Mouse (Mus musculus): Measurements from ENCODE around the gene Acvr1. TPM values are rescaled to one million over a fixed set of nuclear protein-coding genes. Genes with fewer than 3 reads are reported as not detected.

Gene Acvr1
- polyA plus RNA-seq, 1 experiment, result 31.6 TPM

DNA sequence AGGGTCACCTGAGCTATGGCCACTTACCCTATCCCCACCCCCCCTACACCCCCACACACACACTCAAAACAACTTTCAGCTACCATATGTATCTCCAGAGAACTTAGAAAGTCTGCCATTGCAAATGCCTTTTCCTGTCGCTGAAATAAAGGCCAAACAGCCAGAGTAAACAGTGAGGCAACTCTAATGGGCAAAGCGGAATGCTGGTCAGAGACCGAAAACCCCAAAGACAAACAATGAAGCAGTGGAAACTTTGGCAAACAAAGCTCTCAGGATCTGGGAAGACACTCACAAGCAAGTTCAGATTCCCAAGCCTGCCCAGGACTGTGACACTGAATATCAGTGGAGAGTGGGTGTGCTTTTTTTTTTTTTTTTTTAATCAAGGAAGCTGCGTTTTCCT is 4.8 kb downstream of the Acvr1 start:
- DNase-seq (ENCODE audit: extremely low spot score in 1 of 2, low spot score in 1 of 2), result no peak

DNA sequence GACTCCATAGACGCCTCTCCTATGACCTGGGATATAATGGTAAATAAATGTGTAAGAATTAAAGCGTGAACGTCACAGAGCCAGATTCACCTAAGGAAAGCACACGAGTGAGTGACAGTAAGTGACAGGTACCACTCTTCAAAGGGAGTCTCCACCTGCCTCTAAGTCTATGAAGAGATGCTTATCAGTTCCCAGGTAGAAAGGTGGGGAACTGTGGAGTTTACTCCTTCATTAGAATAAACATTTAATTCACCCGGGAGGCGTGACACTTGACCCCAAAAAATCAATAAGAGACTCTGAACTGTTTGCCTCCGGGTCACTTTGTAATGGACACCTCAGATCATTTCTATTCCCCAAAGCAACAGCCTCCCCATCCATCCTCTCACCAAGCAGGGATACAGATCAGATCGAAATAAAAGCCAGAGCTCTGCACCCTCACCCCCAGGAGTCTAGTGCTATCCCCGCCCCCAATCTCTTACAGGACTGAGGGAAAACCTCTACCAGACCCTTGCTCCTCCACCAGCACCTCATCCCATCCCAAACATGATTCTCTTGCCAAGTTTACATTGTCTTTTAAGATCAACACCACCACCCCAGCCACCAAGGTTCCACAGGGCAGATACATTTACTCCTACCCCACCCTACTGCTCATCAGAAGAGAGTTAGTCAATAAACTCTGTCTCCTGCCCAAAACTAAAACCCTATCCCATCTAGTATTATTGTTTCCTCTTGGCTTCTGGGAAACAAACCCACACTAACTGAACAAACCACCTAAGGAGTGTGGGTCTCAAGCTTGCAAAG is 9.7 kb downstream of the Acvr1 start:
- DNase-seq (ENCODE audit: extremely low spot score in 1 of 2, low spot score in 1 of 2), result no peak

DNA sequence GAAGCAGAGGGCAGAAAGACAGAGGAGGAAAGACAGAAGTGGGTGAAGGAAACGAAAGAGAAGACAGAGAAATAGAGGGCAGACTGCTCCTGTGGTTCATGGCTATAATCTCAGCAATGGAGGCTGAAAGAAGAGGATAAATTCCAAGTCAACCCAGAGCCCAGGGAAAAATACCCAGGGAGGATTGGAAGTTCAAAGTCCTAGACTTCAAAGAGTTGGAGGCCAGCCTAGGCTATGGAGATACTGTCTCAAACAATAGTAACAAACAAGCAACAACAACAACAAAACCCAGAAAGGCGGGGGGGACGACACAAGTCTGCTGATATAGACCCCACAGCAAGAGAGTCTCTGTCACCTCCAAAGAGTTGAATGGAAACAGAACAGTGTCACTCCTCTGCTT is 14.7 kb downstream of the Acvr1 start:
- DNase-seq (ENCODE audit: extremely low spot score in 1 of 2, low spot score in 1 of 2), result no peak

DNA sequence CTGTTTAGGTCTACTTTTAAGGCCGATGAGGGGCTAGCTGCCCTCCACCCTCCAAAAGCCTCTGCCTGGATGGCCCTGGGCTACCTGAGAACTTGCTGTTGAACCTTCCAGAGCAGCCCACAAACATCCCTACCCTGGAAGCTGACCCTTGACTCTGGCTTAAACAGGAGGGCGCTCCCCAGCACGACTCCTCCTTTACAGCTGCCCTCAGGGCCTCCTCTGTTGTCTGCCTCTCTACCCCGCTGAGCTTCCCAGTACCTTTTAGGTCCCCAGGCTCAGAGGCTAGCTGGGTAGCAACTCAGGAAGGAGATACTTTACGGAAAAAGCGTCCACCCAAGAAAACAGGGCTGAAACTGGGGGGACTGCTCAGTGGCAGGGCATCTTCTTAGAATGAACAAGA is 15.1 kb downstream of the Acvr1 start:
- DNase-seq (ENCODE audit: extremely low spot score in 1 of 2, low spot score in 1 of 2), result no peak

DNA sequence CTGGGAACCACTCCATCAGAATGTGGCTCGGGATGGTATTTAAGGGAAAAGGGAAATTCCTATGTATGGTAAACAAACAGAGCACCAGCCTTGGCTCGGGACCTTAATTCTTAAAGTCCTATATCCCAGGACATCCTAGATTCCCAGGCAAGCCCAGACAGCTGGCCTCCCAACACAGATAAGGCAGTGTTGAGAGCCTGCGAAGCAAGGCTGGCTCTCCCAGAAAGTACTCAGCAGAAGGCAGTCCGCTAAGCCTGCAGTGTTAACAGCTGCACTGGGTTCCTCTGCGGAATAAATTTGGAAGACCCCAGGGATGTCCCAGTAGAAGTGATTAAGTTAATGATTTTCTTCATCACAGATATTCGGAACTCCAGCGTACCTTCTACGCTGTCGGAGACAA is 16.5 kb downstream of the Acvr1 start:
- no peak for DNase-seq (ENCODE audit: extremely low spot score in 1 of 2, low spot score in 1 of 2)

DNA sequence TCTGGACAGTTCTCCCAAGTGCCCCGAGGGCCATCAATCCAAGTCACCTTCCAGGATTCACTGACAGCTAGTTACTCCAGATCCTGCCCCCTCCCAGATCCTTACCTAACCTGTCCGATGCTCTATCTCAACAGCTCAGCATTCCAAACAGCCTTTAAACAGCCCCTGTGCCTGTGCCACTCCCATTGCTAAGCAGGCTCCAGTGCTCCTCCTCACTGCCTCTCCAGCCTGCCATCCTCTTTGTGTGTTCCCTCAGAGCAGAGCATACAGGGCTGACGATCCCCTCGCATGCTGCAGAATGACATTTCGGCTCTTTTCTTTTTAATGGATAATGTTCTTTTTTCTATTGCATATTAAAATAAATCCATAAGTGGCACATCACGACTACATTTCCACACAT is 17.0 kb downstream of the Acvr1 start:
- DNase-seq (ENCODE audit: extremely low spot score in 1 of 2, low spot score in 1 of 2), result no peak

DNA sequence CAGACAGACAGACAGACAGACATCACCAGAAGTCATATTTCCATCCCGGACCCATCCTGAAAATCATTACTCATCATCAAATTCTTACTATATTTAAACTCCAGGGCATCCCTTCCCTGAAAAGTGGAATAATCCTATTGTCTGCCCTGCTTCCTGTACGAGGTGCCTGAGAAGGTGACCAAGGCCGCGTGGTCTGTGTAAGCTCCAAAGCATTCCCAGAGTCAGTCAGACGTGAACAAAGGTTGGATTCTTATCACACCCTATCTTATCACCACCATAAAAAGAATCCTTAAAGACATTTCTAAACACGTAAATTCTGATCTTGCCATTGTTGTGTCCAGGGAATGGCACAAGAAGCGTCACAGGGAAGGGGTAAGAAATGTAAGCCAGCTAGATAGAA is 18.0 kb downstream of the Acvr1 start:
- DNase-seq (ENCODE audit: extremely low spot score in 1 of 2, low spot score in 1 of 2), result no peak

DNA sequence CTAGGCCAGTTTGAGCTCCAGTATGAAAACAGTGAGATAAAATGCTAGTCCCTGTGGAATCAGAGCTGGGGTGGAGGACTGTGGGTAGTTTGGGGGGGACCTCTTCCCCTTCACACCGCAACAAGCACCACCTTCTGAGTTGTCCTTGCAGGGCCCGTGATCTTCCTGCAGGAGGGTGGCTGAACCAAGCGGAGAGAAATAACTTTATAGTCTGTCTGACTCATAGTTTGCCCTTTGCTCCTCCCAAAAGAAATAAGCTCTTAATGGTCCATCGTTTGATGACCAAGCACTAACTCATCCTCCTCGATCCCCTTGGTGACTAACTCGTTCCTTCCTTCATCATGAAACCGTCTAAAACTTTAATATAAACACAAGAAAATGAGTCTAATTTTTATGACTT is 20.7 kb downstream of the Acvr1 start:
- DNase-seq (ENCODE audit: extremely low spot score in 1 of 2, low spot score in 1 of 2), result no peak

DNA sequence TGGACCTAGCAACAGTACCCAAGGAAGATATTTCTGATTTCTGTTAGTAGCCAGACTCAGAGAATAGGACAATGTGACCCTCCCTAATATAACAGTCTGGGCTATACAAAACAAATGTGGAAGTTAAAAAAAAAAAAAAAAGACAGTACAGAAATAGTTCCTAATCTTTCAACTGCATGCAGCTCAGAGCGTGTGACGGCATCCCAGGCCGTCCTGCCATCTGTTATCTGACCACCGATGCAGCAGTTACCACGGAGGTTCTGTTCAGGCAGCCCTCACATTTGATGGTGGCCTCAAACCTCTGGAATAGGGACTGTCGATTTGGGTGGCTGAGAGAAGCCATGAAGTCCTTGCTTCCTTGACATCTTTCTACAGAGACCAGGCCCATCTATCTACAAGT is 22.6 kb downstream of the Acvr1 start:
- DNase-seq (ENCODE audit: extremely low spot score in 1 of 2, low spot score in 1 of 2), result no peak

DNA sequence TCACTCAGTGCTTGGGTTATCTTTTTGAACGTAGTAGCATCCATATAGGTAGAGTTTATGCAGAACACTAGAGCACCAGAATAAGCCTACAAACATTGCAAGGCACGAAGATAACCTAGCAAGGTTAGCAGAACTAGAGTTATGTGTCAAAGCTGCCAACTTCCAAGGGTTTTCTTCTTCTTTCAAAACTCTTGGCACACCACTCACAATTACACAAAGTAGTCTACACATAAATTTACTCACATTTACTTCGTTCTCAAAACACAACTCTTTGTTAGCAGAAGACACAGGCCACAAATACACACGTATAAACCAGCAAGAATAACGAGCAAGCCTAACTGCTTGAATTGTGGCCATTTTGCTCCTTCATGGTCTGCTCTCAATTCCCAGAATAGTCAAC is 23.7 kb downstream of the Acvr1 start:
- no peak for DNase-seq (ENCODE audit: extremely low spot score in 1 of 2, low spot score in 1 of 2)

DNA sequence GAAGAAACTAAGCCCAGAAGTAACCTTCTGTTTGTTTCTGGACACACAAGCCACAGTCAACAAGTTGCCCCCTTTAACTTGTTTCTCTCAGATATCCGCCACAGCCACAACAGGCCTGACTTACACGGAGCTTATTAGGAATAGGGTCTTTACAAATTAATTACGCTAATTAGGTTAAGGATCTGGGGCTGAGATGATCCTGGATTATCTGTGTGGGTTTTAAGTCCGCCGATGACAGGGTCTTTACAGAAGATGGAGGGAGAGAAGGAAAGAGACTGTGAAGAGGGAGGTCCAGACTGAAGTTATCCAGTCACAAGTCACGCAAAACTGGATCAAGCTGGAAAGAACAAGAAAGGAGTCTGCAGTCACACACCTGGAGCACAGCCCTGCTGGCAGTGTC is 28.8 kb downstream of the Acvr1 start:
- DNase-seq (ENCODE audit: extremely low spot score in 1 of 2, low spot score in 1 of 2), result no peak

DNA sequence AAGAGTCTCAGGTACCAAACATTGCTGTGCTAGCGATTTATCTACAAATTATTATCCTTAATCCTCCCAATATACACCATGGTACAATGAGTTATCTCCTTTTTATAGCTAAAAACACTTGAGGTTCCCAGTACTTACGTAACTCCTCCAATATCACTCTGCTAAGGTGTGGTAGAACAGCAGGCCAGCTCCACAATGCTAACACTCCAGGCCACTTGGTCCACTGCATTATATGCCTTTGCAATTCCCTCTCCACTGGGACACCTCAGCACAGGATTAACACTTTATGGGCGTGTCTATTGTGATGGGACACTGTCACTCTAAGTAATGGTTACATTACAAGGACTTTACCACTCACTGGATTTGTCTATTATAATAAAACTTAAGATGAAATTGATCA is 30.2 kb downstream of the Acvr1 start:
- no peak for DNase-seq (ENCODE audit: extremely low spot score in 1 of 2, low spot score in 1 of 2)

DNA sequence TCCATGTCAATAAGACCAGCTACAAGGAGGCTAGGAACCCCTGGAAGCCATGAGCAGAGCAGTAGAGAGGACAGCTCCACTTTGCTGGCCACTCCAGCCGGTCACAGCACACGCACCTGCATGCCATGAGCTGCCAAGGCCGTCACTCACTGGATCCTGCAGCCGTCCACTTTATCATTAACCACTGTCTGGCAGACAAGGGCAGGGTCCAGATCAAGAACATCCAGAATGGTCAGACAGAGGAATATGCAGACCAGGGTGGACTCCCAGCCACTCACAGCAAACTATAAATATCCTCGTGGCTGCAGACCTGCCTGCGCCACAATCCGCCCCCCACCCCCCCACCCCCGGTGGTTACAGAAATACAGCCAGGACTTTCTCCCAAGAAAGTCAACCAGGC is 31.7 kb downstream of the Acvr1 start:
- DNase-seq (ENCODE audit: extremely low spot score in 1 of 2, low spot score in 1 of 2), result no peak

DNA sequence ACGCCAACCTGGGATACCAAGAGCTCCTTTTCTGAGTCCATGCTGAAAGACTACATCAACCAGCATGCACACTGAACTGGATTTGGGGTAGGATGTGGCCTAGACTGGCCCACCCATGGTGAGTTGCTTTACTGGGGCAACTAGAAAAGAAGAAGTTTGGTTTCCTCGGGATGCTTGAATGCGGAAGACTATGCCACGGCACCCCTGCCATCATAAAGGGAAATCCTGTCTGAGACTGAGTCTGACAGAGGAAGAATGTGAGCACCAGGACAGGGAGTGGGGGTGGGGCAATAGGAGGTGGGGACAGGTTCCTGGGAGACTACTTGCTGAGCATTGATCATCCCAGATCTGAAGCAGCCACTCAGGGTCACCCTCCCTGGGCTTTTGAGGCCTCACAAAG is 32.6 kb downstream of the Acvr1 start:
- no peak for DNase-seq (ENCODE audit: extremely low spot score in 1 of 2, low spot score in 1 of 2)

DNA sequence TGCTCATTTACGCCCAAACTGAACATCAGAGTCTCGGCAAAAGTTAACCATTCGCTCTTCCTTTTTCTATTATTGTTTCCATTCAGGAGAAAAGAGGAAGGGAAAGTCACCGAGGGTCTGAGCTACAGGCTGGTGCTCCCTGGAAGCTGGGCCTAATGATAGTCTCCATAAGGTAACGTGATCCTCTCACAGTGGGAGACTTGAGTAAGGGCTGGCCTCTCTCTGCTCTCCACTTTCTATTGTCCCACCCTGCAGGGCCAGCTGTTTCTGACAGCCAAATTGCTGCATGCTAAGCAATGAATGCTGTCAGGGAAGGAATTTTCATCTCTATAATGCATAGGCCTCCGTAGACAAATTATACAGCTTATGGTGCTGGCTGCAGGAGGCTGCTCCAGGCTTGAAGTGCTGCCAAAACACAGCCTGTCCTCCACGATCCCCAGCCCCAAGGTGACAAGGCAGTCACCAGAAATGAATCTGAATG is 33.4 kb downstream of the Acvr1 start:
- no peak for DNase-seq (ENCODE audit: extremely low spot score in 1 of 2, low spot score in 1 of 2)

DNA sequence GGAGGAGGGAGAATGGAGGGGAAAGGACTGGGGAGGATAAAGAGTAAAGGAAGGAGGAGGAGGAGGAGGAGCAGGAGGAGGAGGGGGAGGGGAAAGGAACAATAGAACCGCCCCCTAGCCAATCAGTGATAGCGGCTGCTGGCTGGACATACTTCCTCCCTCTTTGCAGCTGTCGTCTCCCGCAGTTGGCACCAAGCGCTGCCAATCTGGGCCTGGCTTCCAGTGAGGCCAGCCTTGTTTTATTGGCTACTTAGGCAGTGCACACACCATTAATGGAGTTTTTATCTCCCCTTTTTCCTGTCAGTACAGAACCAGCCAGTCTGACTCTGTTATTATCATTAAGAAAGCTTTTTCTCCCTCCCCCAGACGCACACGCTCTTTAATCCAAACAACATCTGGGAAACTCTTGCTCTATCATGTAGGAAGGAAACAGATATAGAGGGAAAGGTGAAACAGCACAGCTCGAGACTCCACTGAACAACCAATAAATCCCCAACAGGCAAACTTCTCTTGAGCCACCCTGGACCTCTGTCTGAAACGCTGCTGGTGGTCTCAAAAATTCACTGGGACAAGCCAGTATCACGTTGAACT is 34.6 kb downstream of the Acvr1 start:
- peak; percentile 62 to 70 for DNase-seq (ENCODE audit: extremely low spot score in 1 of 2, low spot score in 1 of 2)

DNA sequence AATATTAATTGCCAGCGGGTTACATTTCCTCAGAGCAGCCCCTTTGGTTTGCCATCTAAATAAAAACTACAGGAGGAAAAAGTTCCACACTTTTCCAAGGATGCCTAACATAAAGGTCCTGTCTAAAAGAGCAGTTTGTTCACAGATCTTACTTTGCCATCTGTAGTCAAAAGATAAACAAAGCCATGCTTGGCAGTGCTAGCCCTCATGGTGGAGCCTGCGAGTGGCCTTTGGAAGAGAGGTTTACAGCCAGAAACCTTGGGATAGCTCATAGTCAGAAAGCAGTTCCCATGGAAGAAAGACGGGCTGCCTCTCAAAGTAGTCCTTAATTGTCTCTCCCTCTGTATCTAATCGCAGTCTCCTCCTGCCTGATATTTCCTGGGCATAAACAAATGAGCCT is 36.4 kb downstream of the Acvr1 start:
- DNase-seq (ENCODE audit: extremely low spot score in 1 of 2, low spot score in 1 of 2), result no peak

DNA sequence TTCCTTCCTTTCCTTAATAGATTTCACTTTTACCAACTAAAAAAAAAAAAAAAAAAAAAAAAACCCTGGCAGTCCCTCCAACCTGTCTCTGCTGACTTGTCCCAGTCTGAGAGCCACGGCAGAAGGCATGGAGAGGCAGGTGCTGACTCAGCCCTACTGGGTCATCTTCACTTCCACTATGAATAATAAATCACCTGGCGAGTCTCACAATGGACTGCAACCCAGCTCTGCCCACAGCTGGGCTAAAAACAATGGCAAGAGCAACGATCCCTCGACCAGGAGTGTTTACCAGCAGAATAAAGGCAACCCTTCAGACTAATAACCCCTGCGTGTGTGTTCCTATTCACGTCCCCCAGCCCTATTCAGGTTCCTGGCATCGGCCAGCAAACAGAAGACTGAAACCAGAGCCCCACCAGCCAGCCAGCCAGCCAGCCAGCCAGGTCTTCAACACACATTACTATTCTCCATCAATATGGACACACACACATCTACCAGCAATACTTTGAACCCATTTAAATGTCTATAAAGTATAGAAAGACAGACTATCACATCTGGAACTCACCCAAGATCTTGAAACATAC is 37.0 kb downstream of the Acvr1 start:
- no peak for DNase-seq (ENCODE audit: extremely low spot score in 1 of 2, low spot score in 1 of 2)

DNA sequence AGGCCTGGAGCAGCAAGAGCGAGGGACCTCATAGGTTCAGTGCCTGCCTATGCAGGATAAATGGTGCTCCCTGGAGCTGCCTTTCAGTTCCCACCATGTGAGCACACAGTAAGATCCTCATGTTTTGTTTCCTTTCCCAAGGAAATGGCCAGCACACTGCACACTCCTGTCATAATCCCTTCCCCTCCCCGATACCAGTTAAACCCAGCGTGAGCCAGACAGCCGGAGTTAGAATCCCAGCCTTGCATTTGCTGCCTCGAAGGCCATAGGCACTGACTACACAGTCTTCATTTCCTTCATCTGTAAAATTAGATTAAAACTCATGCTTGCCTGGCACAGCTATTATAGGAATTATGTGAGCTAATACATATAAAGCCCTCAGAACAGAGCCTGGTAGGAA is 37.6 kb downstream of the Acvr1 start:
- no peak for DNase-seq (ENCODE audit: extremely low spot score in 1 of 2, low spot score in 1 of 2)

DNA sequence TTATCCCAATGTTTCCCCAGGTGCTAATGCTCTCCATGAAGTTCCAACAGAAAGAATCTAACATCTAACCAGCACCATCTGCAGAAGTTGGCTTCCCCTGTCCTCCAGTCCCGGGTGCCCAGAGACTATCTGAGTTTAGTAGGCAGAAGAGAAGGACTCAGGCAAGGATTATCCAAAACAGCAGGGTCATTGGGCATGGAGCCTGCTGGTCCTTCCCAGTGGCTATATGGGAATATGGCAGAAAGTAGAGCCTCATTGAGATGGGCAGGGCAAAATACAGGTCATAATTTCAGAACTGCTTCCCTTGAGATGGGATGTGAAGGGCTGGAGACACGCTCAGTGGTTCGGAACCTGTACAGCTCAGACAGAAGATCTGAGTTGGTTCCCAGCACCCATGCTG is 39.2 kb downstream of the Acvr1 start:
- DNase-seq (ENCODE audit: extremely low spot score in 1 of 2, low spot score in 1 of 2), result no peak

DNA sequence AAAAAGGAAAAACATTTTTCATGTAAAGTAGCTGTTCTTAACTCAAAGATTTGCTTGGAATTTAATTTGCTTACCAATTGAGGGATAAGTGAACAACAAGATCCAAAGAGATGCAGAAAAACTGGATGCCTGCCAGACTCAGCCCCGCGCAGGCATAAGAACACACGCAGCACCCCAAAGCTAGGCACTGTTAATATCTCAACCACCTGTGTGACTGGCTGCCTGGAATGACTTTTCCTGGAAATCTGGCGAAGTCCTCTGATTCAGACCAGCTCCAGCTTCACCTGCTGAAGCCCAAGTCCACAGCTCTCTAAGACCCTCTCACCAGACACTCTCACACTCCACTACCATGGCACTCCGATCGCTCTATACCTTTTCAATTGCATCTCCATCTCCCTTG is 42.6 kb downstream of the Acvr1 start:
- DNase-seq (ENCODE audit: extremely low spot score in 1 of 2, low spot score in 1 of 2), result no peak

DNA sequence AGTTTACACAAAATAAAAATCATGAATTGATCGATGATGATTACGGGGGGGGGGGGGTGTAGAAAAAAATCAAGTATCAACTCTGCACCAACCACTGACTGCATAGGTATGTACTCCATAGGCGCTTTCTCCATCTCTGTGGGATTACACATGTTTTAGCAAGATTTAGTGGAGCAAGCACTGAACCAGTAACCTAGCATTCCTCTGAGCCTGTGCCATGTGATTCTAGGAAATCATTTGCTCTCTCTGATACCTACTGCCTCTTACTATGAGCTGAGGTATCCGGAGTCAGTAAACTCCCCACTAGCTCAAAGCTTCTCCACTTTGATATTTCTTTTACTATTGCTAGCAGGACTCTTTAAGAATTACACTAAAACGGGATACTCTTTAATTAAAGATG is 43.1 kb downstream of the Acvr1 start:
- no peak for DNase-seq (ENCODE audit: extremely low spot score in 1 of 2, low spot score in 1 of 2)

Data from frontal cortex, adult 2 months (tissue).